Mouse (Mus musculus) E14TG2a.4 (cell line): ENCODE results near the gene Odc1.

Source experiments
- CTCF ChIP-seq: conservative IDR thresholded peaks from 2 replicates; pipeline ENCODE4 v1.5.1; 2014; ENCODE audit warnings: low read length
- NANOG ChIP-seq: IDR thresholded peaks from 2 replicates; pipeline ENCODE4 v1.6.1; 2014; ENCODE audit warnings: borderline replicate concordance, low read length, mixed read lengths
- POU5F1 ChIP-seq: IDR thresholded peaks from 2 replicates; pipeline ENCODE4 v1.6.1; 2014; ENCODE audit warnings: low read length, borderline replicate concordance

DNA sequence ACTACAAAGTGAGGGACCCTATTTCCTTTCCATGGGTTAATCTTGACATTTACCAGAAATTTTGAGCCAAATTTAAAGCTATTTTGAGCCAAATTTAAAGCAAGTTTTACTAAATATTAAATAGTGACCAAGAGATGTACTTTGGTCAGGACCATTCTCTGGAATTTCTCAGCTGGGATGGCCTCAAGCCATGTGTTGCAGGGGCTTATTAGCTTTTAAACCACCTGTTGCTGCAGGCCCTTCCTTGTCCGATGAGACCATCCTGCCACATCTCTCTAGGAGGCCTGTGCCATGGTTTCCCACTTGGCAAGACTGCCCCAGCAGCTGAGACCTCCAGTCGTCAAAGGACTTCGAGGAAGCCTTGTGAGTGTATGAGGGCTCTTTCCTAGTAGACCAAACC, 15.4 kb upstream of the Odc1 start:
- TF ChIP-seq CTCF (no peak), POU5F1 (no peak), NANOG (no peak)
